Mouse (Mus musculus) CH12.LX (cell line): ENCODE results near the gene Slx4ip.

Experiments
- CTCF ChIP-seq, 2 experiments: IDR thresholded peaks in 1 of 2; conservative IDR thresholded peaks in 1 of 2; 2 replicates each; pipeline ENCODE4 v1.5.1; 2011 to 2012; ENCODE audit warnings: low read depth in 2 of 2, low read length in 2 of 2, improper control_type of control experiment in 1 of 2, inconsistent platforms in 1 of 2, mild to moderate bottlenecking in 1 of 2, moderate library complexity in 1 of 2
- ELF1 ChIP-seq: IDR thresholded peaks from 2 replicates; pipeline ENCODE4 v1.6.1; 2014; ENCODE audit warnings: low read depth, mild to moderate bottlenecking, inconsistent platforms, low read length, improper control_type of control experiment
- EP300 ChIP-seq: IDR thresholded peaks from 2 replicates; pipeline ENCODE4 v1.6.1; 2011; ENCODE audit warnings: low read length, improper control_type of control experiment
- ETS1 ChIP-seq: conservative IDR thresholded peaks from 2 replicates; pipeline ENCODE4 v1.6.1; 2012; ENCODE audit warnings: low read depth, mild to moderate bottlenecking, inconsistent platforms, low read length, improper control_type of control experiment, moderate library complexity
- GABPA ChIP-seq: IDR thresholded peaks from 2 replicates; pipeline ENCODE4 v1.6.1; 2012; ENCODE audit warnings: low read depth, low read length, improper control_type of control experiment, inconsistent platforms; ENCODE audit not compliant: insufficient replicate concordance
- HCFC1 ChIP-seq: IDR thresholded peaks from 2 replicates; pipeline ENCODE4 v1.6.1; 2012; ENCODE audit warnings: low read depth, mild to moderate bottlenecking, inconsistent platforms, low read length, improper control_type of control experiment
- PAX5 ChIP-seq: IDR thresholded peaks from 2 replicates; pipeline ENCODE4 v1.6.1; 2012; ENCODE audit warnings: low read length, inconsistent platforms, mixed read lengths
- POLR2A ChIP-seq: IDR thresholded peaks from 2 replicates; pipeline ENCODE4 v1.6.1; 2011; ENCODE audit warnings: low read depth, mild to moderate bottlenecking, improper control_type of control experiment, low read length
- RAD21 ChIP-seq: IDR thresholded peaks from 2 replicates; pipeline ENCODE4 v1.6.1; 2011; ENCODE audit warnings: low read depth, mild to moderate bottlenecking, low read length, improper control_type of control experiment, moderate library complexity
- RCOR1 ChIP-seq: conservative IDR thresholded peaks from 2 replicates; pipeline ENCODE4 v1.6.1; 2012; ENCODE audit warnings: low read depth, mild to moderate bottlenecking, inconsistent platforms, low read length, improper control_type of control experiment
- SIN3A ChIP-seq: IDR thresholded peaks from 2 replicates; pipeline ENCODE4 v1.6.1; 2012; ENCODE audit warnings: low read length, improper control_type of control experiment, inconsistent platforms
- TCF12 ChIP-seq: IDR thresholded peaks from 2 replicates; pipeline ENCODE4 v1.6.1; 2014; ENCODE audit warnings: low read depth, mild to moderate bottlenecking, inconsistent platforms, low read length, improper control_type of control experiment
- USF1 ChIP-seq: IDR thresholded peaks from 2 replicates; pipeline ENCODE4 v1.6.1; 2014; ENCODE audit warnings: low read depth, mild to moderate bottlenecking, inconsistent platforms, low read length, improper control_type of control experiment
- ZC3H11A ChIP-seq: IDR thresholded peaks from 2 replicates; pipeline ENCODE4 v1.6.1; 2012; ENCODE audit warnings: low read depth, mild to moderate bottlenecking, inconsistent platforms, low read length, improper control_type of control experiment

DNA sequence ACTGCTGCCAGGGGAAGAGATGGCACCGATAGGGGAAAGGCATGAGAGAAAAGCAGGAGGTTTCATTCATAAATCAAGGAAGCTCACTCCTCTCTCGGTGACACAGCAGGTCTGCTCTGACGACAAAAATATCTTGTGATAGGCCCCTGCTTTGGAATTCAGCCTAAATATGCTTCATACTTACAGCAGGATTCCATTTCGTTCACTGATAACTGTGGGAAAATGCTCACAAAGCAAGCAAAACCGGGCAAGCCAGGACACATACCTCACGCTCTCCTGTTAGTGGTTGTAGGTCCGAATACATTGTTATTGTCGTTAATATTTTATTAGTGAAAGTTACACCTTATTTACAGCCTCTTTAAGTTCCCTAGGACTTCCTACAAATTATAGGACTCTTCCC is 216.9 kb downstream of the Slx4ip start:
- TF ChIP-seq GABPA (no peak), CTCF (conservative IDR thresholded peaks at IDR 0.05 in 1 of 2, IDR thresholded peaks at IDR 0.05 in 1 of 2; ENCODE audit: low read depth in 2 of 2, low read length in 2 of 2) (no peak), ZC3H11A (no peak), ETS1 (no peak), HCFC1 (no peak), POLR2A (no peak), SIN3A (no peak), TCF12 (no peak), EP300 (no peak), RAD21 (no peak), USF1 (no peak), RCOR1 (no peak), ELF1 (no peak), PAX5 (no peak)
